Mouse (Mus musculus): ENCODE results near the gene Wdr27.
"Not testable (repeated sequence)": the region's sequence is repeated elsewhere in the genome, so short reads cannot be mapped to it uniquely, and the experiment has no call there.

Wdr27 gene

DNA sequence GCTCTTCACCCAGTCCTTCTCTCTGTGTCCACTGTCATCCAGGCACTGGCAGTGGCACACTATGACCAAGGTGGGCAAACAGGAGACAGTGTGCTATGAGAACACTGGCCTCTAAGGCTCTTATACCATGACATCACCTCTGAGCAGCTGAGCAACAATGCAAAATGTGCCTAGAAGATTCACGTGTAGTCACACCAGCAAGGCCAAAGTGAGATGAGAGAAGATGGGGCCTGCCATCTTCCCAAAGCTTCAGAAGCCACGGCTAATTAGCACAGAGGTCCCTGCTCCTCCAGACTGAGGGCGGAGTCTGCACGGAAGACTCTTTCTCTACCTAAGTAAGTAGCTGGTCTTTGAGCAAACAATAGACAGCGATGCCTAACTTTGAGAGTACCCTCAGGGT lies 14.3 kb downstream of the Wdr27 start:
- DNase-seq = no peak

DNA sequence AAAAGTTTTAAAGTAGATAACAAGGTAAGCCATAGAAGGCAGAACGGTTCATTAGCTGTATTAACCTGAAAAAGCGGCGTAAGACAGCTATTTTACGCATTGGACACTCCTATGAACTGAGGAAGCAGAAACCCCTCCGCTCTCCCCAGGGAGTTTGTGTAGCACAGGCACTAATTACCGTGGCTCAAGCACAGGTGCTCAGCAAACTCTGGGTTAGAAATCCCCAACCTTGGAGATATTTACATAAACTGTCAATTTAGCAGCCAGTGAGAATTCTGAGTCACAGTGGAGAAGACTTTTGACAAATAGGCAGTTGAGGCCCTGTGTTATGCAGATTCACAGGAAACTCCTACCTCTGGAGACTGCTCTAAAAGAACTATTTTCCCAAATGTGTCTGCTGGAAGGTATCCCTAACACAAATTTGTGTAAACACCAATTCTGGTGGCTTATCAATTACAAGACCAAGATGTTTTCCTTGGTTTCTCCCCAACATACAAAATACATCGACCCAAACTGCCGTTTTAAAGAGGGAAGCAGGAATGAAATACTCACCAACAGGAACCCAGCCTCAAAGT lies 15.2 kb downstream of the Wdr27 start:
- DNase-seq = no peak

DNA sequence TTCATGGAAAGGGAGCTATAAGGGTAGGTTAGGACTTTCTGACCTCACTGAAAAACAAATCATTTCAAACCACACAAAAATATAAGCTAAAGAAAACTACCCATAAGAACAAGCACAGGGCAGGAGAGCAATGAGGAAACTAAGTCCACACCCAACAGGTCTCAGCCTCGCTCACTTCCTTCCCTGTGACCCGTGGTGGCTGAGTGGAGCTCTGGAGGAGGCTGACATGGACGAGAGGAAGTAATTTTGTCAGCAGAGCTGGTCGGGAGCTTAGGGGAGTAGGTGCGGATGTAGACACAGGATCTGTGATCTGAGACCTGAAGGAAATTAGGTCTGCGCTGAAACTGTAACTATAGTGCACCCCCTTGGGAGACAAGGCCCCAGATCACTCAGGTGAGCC lies 21.4 kb downstream of the Wdr27 start:
- DNase-seq = no peak

DNA sequence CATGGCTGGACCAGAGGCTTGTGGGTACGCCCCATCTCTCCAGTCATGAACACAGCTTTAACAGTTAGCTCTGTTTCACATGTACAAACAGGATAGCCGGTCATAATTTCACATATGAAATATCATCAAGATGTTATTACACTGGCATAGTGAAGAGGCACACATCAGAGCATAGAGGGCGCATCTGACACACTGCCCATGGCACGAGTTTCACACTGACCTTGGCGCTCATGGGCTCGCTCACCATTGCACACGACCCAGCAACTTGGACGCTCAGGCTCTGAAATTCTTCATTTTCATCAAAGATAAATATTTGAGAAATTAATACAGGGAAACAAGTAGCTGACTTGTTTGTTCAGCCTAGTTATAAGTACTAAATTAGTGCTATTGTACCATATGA lies 25.1 kb downstream of the Wdr27 start:
- no peak for DNase-seq

DNA sequence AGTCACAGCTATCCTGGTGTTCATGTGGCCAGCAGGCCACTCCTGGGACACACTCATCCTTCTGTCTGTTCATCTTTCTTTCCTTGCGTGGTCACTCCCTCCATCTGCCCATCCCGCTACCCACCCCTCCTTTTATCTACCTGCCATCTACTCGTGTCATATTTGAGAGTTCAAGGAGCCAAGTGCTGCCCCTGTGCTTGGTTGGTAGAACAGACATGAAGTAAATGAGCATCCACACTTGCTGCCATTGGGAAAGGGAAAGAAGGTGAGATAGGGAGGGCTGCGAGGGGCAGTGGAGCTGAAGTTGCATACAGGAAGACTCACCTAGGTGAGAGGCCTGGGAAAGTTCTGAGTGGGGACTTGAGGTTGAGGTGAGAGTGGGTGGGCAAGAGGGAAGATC lies 28.6 kb downstream of the Wdr27 start:
- DNase-seq = no peak

DNA sequence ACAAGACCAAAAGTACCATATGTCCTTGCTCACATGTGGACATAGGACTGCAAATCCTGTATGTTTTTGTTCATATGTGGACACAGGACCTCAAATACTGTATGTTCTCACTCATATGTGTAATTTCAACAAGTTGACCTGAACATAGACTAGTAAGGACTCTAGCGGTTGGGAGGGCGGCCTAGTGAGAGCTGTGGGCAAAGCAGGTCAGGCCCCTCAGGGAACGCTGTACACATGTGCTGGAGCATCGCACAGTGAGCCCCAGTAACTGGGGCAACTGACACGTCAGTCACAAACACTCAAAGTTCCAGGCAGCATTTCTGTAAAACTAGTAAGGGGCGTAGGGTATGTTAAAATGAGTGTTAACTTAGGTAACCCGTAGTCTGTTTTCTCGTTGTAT lies 30.0 kb downstream of the Wdr27 start:
- no peak for DNase-seq

DNA sequence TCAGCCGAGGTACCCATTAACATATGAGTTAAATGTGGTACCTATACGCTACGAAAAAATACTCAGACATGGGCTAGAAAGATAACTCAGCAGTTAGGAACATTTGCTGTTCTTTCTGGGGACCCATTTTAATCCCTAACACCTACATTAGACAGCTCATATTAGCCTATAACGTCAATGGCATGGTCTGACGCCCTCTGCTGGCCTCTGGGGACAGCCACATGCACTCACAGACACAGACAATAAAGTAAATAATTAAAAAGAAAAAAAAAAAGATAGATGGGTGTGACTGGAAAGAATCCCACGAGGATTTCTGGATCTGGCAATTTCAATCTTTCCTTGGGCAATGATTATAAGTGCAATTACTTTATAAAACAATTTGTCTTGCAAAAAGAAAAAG lies 30.5 kb downstream of the Wdr27 start:
- DNase-seq = no peak

DNA sequence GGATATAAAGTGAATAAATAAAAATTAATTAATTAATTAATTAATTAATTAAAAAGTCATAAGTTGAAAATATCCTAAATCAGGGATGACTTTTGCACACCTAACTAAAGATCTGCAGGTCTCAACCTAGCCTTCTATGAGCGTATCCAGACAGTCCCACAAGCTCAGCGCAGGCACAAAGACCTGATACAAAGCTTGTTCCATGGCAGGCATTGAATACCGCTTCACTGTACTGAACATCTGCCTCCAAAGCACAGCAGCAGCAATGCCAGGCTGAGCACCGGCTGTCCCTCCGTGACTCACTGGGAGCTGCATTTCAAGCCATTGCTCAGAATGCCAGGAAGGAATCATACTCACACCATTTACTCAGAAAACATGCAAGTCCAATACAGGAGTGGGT lies 32.2 kb downstream of the Wdr27 start:
- no peak for DNase-seq

DNA sequence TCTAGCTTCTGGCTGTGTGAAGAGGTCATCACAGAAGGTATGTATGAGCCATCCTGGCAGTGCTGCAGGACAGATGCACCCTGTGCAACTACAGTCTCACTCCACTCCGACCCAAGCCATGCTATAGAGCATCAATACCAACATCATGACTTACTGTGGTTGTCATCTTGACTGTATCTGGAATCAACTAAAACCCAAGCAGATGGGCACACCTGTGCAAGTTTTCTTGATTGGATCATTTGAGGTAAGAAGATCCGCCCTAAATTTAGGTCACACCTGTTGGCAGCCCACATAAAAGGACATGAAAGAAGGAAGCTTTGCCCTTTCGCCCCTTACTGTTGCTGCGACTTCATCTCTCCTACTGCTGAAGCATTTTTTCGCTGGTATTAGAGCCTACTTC lies 33.6 kb downstream of the Wdr27 start:
- DNase-seq = no peak

DNA sequence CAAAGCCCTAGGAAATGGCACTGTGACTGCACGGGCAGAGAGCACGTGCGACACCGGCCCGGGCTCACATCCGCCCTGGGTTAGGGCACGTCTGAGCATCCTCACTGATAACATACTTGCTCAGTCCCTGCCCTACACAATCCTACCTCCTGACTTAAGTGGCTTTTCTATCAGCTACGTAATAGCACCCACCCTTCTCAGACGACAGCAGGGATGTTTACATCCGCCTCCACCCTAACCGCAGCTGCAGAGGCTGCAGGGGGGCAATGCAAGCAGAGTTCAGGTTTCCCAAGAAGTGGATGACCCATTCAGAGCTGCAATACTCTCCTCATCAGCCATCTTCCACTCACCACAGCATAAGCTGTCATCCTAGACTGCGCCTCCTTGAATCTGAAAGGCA lies 35.8 kb downstream of the Wdr27 start:
- no peak for DNase-seq

DNA sequence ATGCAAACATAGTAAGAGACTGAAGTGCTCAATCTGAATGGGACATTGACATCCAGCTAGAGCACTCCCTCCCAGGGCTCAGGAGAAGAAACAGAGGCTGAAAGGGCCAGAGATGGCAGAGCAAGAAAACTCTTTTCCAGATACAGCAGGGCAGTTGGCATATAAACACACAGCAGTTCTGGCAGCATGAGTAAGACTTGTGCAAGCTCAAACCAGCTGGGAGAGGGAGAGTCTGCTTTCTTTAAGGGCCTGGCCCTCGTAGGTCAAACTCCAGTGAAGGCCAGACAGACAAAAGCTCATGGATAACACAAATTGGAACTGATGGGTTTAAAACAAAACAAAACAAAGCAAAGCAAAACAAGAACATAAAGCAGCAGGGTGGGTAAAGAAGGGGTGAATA lies 36.3 kb downstream of the Wdr27 start:
- DNase-seq = no peak

DNA sequence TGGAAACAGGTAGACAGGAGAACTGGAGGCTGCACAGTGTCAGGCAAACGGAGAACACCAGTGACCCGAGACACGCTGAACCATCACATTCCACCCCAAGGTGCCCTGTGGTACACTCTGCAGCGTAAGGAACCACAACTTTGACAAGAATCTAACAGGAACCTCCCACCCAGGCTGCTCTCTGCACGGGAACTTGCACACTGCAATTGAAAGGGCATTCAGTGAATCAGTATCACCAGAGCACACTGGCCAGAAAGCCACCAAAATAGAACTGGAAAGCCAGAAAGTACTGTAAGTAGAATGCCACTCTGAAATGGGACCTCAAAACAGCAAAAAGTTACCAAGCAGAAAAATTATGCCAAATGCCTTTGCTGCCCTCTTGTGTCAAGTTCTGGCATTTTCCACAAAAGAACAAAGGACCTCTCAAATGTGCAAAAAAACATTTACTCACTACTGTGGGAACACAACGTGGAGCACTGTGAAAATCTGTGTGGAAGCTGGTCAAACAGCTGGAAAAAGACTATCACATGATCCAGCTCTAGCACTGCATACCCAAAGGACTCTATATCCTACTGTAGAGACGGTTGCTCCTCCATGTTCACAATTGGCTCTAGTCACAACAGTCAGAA lies 38.2 kb downstream of the Wdr27 start:
- peak; percentile 21 for DNase-seq

DNA sequence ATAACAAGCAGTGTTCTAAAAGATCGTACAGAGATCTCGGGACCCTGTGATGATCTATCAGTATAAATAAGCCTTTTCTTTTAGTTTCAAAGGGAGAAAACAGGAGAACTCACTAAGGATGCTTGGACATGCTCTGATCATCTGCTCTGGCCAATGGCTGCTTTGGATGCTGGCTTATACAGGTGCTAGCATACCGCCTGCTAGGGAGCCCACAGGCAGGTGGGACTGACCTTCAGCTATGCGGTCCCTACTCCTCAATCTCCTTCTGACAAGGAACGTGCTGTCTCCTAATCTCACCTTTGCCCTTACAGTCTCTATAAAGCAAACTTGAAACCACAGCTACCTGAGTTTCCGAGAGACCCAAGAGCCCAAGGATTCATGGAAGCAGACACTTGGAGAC lies 38.8 kb downstream of the Wdr27 start:
- no peak for DNase-seq

DNA sequence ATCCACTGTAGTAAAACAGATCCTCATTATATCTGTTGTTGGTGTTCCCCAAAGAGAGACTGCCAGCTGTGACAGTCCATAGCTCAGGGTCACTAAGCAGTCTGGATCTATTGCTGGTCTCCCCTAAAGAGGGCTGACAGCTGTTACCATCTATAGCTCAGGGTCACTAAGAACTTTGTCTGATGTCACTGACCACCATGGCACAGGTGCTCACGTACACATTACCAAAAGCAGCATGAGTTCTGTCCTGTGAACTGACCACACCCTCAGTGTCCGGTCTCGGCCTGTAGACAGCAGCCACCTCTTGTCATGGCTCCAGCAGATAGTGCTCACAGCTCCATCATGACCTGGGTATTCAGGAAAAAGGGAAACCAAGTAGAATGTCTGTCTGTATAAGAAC lies 39.7 kb downstream of the Wdr27 start:
- DNase-seq = no peak

DNA sequence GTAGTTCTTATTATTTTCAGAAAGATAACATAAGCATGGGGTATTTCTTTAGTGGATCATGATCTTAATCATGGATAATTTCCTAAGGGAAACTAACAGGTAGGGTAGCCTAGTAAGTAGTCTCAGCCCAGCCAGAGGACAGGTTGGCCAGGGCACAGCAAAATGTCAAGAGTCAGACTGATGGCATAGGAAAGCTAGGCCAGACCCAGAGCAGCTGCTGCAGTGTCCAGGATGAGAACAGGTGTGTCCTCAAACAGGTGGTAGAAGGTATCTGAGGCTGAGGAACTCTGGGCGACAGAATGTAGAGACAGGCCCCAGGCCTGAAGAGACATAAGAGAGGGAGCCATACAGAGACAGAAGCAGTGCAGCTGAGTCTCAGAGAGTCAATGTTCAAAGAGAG lies 44.0 kb downstream of the Wdr27 start:
- no peak for DNase-seq

DNA sequence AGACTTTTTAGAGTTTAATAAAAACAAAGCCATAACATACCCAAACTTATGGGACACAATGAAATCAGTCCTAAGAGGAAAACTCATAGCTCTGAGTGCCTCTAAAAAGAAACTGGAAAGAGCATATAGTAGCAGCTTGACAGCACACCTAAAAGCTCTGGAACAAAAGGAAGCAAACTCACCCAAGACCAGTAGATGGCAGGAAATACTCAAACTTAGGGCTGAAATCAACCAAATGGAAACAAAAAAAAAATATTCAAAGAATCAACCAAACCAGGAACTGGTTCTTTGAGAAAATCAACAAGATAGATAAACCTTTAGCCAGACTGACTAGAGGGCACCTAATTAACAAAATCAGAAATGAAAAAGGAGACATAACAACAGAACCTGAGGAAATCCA lies 47.9 kb downstream of the Wdr27 start:
- not testable (repeated sequence) for DNase-seq

DNA sequence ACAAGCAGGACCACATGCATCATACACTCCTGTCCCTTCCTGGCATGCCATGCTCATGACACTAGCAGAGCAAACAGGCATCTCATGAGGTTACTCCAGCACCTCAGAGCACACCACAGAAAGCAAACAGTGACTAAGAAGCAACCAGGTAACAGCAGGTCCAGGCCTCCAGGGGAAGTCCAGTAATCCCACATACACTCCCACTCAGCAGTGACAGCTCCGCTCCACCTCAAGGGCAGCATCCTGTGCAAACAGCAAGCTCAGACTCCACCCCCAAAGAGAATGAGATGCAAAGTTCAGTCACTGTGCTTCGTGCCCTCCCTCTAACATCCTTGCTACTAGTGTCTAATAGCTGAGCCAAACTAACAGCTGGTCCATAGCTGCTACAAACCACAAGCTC lies 56.0 kb downstream of the Wdr27 start:
- DNase-seq = no peak

DNA sequence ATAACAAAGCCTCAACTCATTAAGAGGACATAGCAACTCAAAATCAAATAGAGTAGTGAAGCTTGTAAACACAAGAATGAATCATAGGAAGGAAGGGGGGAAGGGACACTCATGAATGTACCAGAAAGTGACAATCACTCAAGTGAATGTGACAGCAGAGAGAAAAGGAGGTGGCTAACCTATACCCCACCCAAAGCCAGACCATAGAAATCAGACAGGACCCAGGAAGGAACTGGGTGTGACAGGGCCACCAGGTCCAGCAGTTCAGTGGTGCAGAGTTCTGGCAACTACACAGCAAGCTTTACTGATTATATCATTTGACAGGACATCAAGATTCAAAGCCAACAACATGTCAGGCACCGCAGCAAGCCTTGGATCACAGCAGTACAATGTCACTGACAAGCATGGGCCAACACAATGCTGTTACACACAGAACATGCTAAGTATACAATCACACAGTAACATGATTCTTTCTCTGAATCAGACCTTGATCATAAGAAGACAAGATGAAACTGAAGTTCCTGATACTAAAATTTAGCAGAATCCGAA lies 68.2 kb downstream of the Wdr27 start:
- DNase-seq = no peak

DNA sequence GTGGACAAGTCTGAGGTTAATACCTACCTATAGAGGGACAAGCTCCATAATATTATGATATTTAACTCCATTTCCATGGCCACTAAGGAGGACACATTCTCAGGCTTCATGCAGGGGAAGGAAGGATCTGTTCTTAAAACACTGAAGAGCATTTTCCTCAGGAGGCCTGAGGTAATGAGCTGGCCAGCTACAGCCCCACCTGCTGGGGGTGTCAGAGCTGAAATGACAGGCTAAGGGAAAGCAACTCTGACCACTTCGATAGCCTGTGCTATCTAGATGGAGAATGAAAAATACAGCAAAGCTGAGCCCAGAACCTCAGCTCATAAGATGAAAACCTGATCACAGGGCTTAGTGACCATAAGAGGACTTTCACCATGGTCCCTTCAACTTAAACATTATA lies 82.7 kb downstream of the Wdr27 start:
- DNase-seq = no peak

DNA sequence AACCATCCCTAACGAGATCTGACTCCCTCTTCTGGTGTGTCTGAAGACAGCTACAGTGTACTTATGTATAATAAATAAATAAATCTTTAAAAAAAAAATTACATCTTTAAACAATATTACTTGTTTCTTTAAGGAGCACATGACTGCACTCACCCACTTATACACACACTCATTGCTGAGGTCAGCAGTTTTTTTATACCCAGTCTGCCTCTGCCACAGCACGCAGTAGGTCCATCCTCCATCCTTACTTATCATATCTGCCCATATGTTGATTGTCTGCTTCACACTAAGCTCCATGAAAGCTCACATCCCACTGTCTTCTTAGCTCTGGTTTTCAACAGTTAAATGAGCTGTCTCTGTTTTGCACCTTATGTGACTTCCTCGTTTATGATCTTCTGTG lies 95.2 kb downstream of the Wdr27 start:
- DNase-seq = no peak

DNA sequence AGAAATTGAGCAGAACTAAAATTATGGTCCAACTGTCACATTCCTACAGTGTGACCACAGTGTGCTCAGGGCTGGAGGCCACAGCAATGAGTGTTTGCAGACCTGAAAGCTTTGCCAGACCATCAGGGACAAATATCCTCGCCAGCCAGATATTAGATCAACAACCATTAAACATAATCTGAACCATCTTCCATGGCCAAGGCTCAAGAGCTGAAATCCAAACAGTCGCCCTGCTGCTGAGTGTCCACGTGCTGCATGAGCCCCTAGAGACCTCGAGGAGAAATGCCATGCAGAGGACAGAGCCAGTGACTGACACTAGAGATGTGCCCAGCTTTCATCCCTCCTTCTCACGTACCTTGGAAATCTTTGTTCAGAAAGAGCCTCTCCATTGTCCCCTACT lies 96.1 kb downstream of the Wdr27 start:
- DNase-seq = no peak

DNA sequence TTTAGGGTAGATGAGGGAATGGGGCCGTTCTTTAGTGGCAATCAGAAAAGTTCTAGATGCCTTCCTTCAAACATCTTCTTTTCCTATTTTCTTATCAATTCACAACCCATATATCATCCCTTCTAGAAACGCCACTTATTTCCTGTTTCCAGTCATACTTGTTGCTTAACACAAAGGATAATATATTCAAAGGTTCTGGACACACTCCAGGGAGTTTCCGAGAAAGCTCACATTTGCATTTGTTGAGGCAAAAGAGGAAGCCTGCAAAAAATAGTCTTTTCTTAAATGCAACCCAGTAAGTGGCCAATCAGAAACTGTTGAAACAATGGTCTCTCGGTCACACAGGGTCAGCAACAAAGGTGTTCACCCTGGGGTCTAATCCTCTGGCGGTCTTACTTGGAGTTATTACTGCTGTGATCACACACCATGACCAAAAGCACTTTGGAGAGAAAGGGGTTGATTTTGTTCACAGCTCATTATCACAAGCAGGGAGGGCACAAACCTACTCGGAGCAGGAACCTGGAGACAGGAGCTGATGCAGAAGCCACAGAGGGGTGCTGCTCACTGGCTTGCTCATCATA lies 116.2 kb downstream of the Wdr27 start:
- no peak for DNase-seq

DNA sequence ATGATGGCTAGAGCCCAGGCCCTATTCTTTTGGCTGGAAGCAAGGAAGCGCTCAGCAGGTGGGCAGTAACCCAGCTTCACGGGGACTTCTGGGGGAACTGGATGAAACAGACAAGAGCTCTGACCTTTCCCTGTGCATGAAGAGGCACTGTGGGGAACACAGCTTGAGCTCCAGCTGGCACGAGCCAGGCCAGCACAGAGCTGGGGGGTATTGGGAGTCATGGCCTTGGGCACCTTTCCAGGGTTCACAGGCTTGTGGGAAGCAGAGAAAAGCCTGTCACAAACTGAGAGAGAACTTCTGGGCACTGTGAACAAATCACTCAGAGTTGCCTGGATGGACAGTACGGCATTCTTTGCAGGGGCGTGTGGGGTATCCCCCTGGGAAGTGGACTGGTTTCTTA lies 118.0 kb downstream of the Wdr27 start:
- peak; percentile 10 for DNase-seq

DNA sequence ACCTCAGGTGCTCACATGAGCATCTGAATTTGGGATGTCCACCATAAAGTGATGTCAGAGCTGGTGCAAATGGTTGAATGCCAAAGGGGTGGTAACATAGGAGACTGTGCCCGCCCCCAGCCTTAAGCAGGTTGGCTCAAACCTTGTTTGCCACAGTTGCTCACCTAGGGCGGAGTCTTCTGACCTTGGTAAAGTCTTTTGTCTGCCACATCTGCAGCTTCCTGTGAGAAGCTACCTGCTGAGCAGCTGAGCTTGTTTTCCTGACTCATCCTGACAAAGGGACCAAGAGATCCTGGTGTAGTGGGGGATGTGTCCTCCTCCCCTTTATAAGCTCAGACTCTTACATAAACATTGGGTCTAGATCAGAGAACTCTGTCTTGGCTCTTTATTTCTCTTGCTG lies 125.0 kb downstream of the Wdr27 start:
- no peak for DNase-seq

DNA sequence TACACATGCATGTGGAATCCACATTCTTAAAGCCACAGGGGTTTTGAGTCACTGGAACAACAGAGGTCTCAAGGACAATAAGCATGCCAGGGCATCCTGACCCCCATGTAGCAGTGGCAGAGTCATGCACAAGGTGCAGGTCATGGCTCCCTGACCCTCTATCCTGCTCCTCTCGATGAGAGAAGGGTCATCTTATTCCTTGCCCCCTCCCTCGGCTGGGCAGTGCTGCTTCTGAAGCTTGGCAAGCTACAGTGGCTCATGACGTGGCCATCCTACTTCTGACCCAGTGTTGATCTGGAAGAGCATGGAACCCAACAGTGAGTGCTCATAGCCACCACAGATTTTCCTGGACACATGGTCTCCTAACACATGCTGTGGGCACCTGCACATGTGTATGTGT lies 126.9 kb downstream of the Wdr27 start:
- DNase-seq = no peak
